Mouse (Mus musculus) liver, embryonic 14.5 days (tissue): Measurements from ENCODE around the gene 9430015G10Rik. TPM values are rescaled to one million over a fixed set of nuclear protein-coding genes. Genes with fewer than 3 reads are reported as not detected.

ENCODE experiments used
- ATAC-seq: fragments of 200-750 bp; cut with Nextera tagmentation; 2 replicates; pipeline ENCODE4 v1.8.0; 2017; ENCODE audit warnings: moderate number of reproducible peaks, mild to moderate bottlenecking, moderate library complexity; ENCODE audit not compliant: insufficient read depth
- DNase-seq, 3 experiments: peaks; one replicate each; pipeline ENCODE4 v3.0.0-alpha.2; 2012 to 2013; ENCODE audit warnings: low read depth in 3 of 3, low spot score in 3 of 3
- H3K27ac ChIP-seq: fragments of 300-500 bp; sonication (generic); 2 replicates; pipeline ENCODE4 v1.5.1; 2014; ENCODE audit warnings: moderate library complexity, mild to moderate bottlenecking, control low read depth, inconsistent platforms
- H3K27me3 ChIP-seq: fragments of 300-500 bp; sonication (generic); 2 replicates; pipeline ENCODE4 v1.6.1; 2014; ENCODE audit warnings: mild to moderate bottlenecking, low read length, moderate library complexity; ENCODE audit not compliant: control insufficient read depth, insufficient read depth
- H3K36me3 ChIP-seq: fragments of 300-500 bp; sonication (generic); replicated peaks from 2 replicates; pipeline ENCODE4 v1.6.1; 2014; ENCODE audit warnings: low read depth; ENCODE audit not compliant: control insufficient read depth, insufficient read depth
- H3K4me1 ChIP-seq, 2 experiments: fragments of 200-500 bp in 1 of 2; fragments of 300-500 bp in 1 of 2; sonication (generic) in 1 of 2; replicated peaks; 2 replicates each; pipeline ENCODE4 v1.6.1; 2012 to 2014; ENCODE audit warnings: antibody characterized with exemption in 1 of 2, inconsistent platforms in 1 of 2, low read length in 1 of 2; ENCODE audit not compliant: control insufficient read depth in 2 of 2, insufficient read depth in 2 of 2
- H3K4me2 ChIP-seq: fragments of 300-500 bp; sonication (generic); 2 replicates; pipeline ENCODE4 v1.6.1; 2014; ENCODE audit warnings: low read depth, mild to moderate bottlenecking, control low read depth, moderate library complexity
- H3K4me3 ChIP-seq, 2 experiments: fragments of 200-500 bp in 1 of 2; fragments of 300-500 bp in 1 of 2; sonication (generic) in 1 of 2; 2 replicates each; pipeline ENCODE4 v1.5.1; 2012 to 2014; ENCODE audit warnings: low read depth in 2 of 2, low read length in 2 of 2, mild to moderate bottlenecking in 2 of 2, control low read depth in 1 of 2, inconsistent platforms in 1 of 2, moderate library complexity in 1 of 2; ENCODE audit not compliant: insufficient read depth in 1 of 2
- H3K9ac ChIP-seq: fragments of 300-500 bp; sonication (generic); replicated peaks from 2 replicates; pipeline ENCODE4 v1.6.1; 2014; ENCODE audit warnings: mild to moderate bottlenecking, control low read depth, moderate library complexity
- H3K9me3 ChIP-seq: fragments of 300-500 bp; sonication (generic); 2 replicates; pipeline ENCODE4 v1.6.1; 2016; ENCODE audit warnings: low read length, mixed read lengths; ENCODE audit not compliant: control insufficient read depth
- CTCF ChIP-seq: IDR thresholded peaks from 2 replicates; pipeline ENCODE4 v1.5.1; 2016; ENCODE audit warnings: antibody characterized with exemption, low read depth, control low read depth
- EP300 ChIP-seq: IDR thresholded peaks from 2 replicates; pipeline ENCODE4 v1.6.1; 2016; ENCODE audit warnings: antibody characterized with exemption, low read depth
- WGBS: fragments of 180-500 bp; shearing (Covaris S2); extraction: QIAGEN DNeasy Blood & Tissue Kit; methylation state at CpG from one replicate; pipeline ENCODE4 v1.1.7; 2014; ENCODE audit not compliant: insufficient replicate concordance; 5-methylcytosine and 5-hydroxymethylcytosine counted together
- polyA plus RNA-seq, 2 experiments: library from polyadenylated mRNA; depleted of rRNA in 1 of 2; stranded (reverse) in 1 of 2; unstranded in 1 of 2; fragments of >200 nt; fragmentation: Nextera tagmentation in 1 of 2; extraction: Ambion mirVana in 1 of 2; gene quantifications; 2 replicates each; pipeline versions ENCODE4 v1.2.1 to v1.2.3; 2012 to 2014

Gene 9430015G10Rik
- polyA plus RNA-seq, 2 experiments = 8.7 to 16.4 TPM

DNA sequence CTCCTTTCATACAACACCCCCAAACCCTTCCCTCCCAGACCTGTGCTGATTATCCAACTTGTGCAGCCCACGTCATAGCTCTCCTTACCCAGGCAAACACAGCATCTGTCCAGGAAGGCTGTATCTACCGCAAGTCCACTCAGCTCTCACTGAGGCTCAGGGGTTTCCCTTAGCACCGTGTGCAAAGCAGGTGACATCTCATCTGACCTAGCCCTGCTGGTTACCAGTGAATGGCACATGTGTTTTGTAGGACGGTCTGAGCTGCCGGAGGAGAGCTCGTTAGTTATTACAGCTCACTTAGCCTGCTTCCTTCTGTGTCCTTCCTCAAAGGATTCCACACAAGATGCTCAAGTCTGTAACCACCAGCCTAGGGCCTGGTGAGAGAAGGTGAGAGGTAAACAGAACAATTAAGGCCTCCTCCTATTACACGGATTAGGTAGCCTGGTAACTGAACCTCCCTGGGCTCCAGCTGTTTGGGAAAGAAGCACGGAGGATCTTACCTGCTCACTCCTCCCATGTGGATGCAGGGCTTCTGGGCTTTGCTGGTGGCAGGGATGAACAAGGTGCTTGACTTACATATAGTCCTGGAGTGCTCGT lies 11.9 kb upstream of the 9430015G10Rik start:
- Histone ChIP-seq H3K9me3 (no peaks in the 10 kb centered on the region), H3K4me3 (no peak overlapping the region), H3K4me2 (no peak overlapping the region), H3K36me3 (no peaks in the 10 kb centered on the region), H3K27ac (no peak overlapping the region), H3K9ac (no peak overlapping the region), H3K4me1 (peaks cover 0 to 4% of the 10 kb centered on the region in 2 experiments; a peak in 2 of 4 replicates), H3K27me3 (no peaks in the 10 kb centered on the region)
- ATAC-seq (no peak), DNase-seq (no peak)
- 58% methylated on average over 9 of the region's 9 CpGs for WGBS
- TF ChIP-seq CTCF (no peak), EP300 (no peak)

GRCm38 (mm10) chr4:156099427-156099826 lies 10.4 kb upstream of the 9430015G10Rik start:
- H3K9ac ChIP-seq = no peak overlapping the region
- ATAC-seq (no peak), DNase-seq (no peak)
- H3K27ac ChIP-seq = no peak overlapping the region
- H3K27me3 ChIP-seq = no peaks in the 10 kb centered on the region
- 55% methylated on average over 6 of the region's 6 CpGs for WGBS
- no peak overlapping the region for H3K4me2 ChIP-seq
- H3K36me3 ChIP-seq = no peaks in the 10 kb centered on the region
- no peak overlapping the region for H3K4me3 ChIP-seq
- no peak for TF ChIP-seq CTCF
- TF ChIP-seq EP300 = no peak
- no peaks in the 10 kb centered on the region for H3K9me3 ChIP-seq
- H3K4me1 ChIP-seq = no peaks in the 10 kb centered on the region

- Histone ChIP-seq H3K9me3 (no peaks in the 10 kb centered on the region), H3K27me3 (no peaks in the 10 kb centered on the region), H3K9ac (no peak overlapping the region), H3K36me3 (no peaks in the 10 kb centered on the region), H3K27ac (no peak overlapping the region), H3K4me2 (no peak overlapping the region), H3K4me3 (no peak overlapping the region), H3K4me1 (no peaks in the 10 kb centered on the region)
- DNase-seq (no peak), ATAC-seq (no peak)
- 54% methylated on average over 5 of the region's 5 CpGs for WGBS
- TF ChIP-seq CTCF (no peak), EP300 (no peak)
Observed at GRCm38 (mm10) chr4:156100501-156100900, 9.3 kb upstream of the 9430015G10Rik start.

- no peaks in the 10 kb centered on the region for H3K9me3 ChIP-seq
- H3K27me3 ChIP-seq = no peaks in the 10 kb centered on the region
- no peak for TF ChIP-seq EP300
- TF ChIP-seq CTCF = no peak; the same call in 1 of the 2 replicates
- no peak overlapping the region for H3K9ac ChIP-seq
- H3K4me3 ChIP-seq = no peak overlapping the region
- H3K4me1 ChIP-seq = no peaks in the 10 kb centered on the region
- DNase-seq = no peak
- H3K27ac ChIP-seq = no peak overlapping the region
- H3K4me2 ChIP-seq = no peak overlapping the region
- no peak for ATAC-seq
- 26% methylated on average over 3 of the region's 3 CpGs for WGBS
- H3K36me3 ChIP-seq = no peaks in the 10 kb centered on the region
Observed at GRCm38 (mm10) chr4:156101481-156101903, 8.3 kb upstream of the 9430015G10Rik start.

DNA sequence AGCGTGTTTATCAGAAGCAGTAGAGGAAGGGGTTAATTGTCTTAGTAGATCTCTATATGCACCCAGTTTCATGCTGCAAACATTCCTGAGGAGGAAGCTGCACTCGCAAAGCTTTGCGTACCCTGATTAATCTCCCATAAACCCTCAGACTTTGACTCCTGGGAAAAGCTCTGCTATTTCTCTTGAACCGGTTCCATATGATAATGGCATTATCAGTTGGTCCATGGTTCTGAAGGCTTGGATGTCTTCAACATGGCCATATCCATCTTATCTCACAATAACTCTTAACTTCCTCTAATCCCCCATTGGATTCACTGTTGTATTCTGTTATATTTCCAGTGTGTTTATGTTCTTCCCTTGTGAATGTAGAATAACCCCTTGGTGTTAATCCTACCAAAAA lies 6.4 kb upstream of the 9430015G10Rik start:
- 59% methylated on average over 4 of the region's 4 CpGs for WGBS
- H3K36me3 ChIP-seq = no peaks in the 10 kb centered on the region
- H3K9me3 ChIP-seq = no peaks in the 10 kb centered on the region
- no peak overlapping the region for H3K4me2 ChIP-seq
- TF ChIP-seq EP300 (no peak), CTCF (no peak)
- no peaks in the 10 kb centered on the region for H3K4me1 ChIP-seq
- DNase-seq (no peak), ATAC-seq (no peak)
- no peak overlapping the region for H3K27ac ChIP-seq
- no peak overlapping the region for H3K9ac ChIP-seq
- H3K4me3 ChIP-seq = no peak overlapping the region
- no peaks in the 10 kb centered on the region for H3K27me3 ChIP-seq
